Mouse (Mus musculus) bone marrow macrophage, adult 2 months (primary cell): ENCODE measurements around the gene Zfp286.

Source experiments
- CTCF ChIP-seq: IDR thresholded peaks from 2 replicates; pipeline ENCODE4 v1.5.1; 2012; ENCODE audit warnings: low read depth, mild to moderate bottlenecking, low read length, moderate library complexity
- POLR2A ChIP-seq: IDR thresholded peaks from 2 replicates; pipeline ENCODE4 v1.6.1; 2012; ENCODE audit warnings: mild to moderate bottlenecking, low read depth, low read length, borderline replicate concordance

GRCm38 (mm10) chr11:62731311-62732021 lies 57.8 kb downstream of the Zfp286 start, which contains the start of gene Zfp287:
- TF ChIP-seq POLR2A (no peak), CTCF (no peak)
